12 mouse cellular contexts compared by ENCODE assay signal in genomic region chr5:96037684-96038121, GRCm38 (mm10).
DNase-seq lines count a peak whose midpoint lies in the region; ATAC-seq and TF ChIP-seq lines count a peak whose summit lies in the region.
"Had no signal": no experiment of that assay in that cellular context is flagged by ENCODE, and none has a peak within 500 bp of the region (broad histone marks: within the 10 kb centered on the region; RNA-seq: fewer than 3 reads in every experiment).

No protein-coding gene starts in this region.

- no peaks in the 10 kb centered on the region; the same call in 1 of the 2 replicates for H3K4me1 ChIP-seq in forebrain, embryonic 13.5 days
- 0 out of 2 replicates have a peak, but pooled peaks cover 4% of the 10 kb centered on the region for H3K4me1 ChIP-seq in forebrain, embryonic 12.5 days
- H3K4me1 ChIP-seq in lung, postnatal 0 days (ENCODE audit: insufficient read depth, low read depth, low read length) = no peaks in the 10 kb centered on the region
- no peaks in the 10 kb centered on the region for H3K4me1 ChIP-seq in cerebellum, adult 2 months (ENCODE audit: control insufficient read depth, insufficient read depth, low read length)

- H3K4me3 ChIP-seq in forebrain, embryonic 13.5 days = no peak overlapping the region
- H3K4me3 ChIP-seq in forebrain, embryonic 12.5 days (replicated peaks) = no peak overlapping the region
- H3K4me3 ChIP-seq in lung, postnatal 0 days (ENCODE audit: low read depth, low read length) = no peak overlapping the region
- no peak overlapping the region for H3K4me3 ChIP-seq in cerebellum, adult 2 months (replicated peaks; ENCODE audit: insufficient read depth, low read depth, low read length)

- H3K27ac ChIP-seq in forebrain, embryonic 13.5 days = no peak overlapping the region
- no peak overlapping the region for H3K27ac ChIP-seq in forebrain, embryonic 12.5 days
- H3K27ac ChIP-seq in lung, postnatal 0 days (ENCODE audit: low read length) = no peak overlapping the region
- H3K27ac ChIP-seq in cerebellum, adult 2 months (ENCODE audit: insufficient read depth, low read length) = no peak overlapping the region
- H3K27ac ChIP-seq: liver, embryonic 14.5 days had no signal

- H3K27me3 ChIP-seq in forebrain, embryonic 13.5 days = no peaks in the 10 kb centered on the region
- no peaks in the 10 kb centered on the region for H3K27me3 ChIP-seq in forebrain, embryonic 12.5 days
- H3K27me3 ChIP-seq in lung, postnatal 0 days (replicated peaks; ENCODE audit: insufficient read depth, low read length) = no peaks in the 10 kb centered on the region
- H3K27me3 ChIP-seq in cerebellum, adult 2 months (ENCODE audit: control insufficient read depth, insufficient read depth, low read length) = no peaks in the 10 kb centered on the region

- TF ChIP-seq EP300 in lung, postnatal 0 days (IDR thresholded peaks at IDR 0.05) = no peak

- no peak for TF ChIP-seq CTCF in lung, postnatal 0 days (IDR thresholded peaks at IDR 0.05)
- no peak for TF ChIP-seq CTCF in cerebellum, adult 2 months (IDR thresholded peaks at IDR 0.05; ENCODE audit: borderline replicate concordance, insufficient read depth, low read depth, low read length)

- H3K9ac ChIP-seq in forebrain, embryonic 13.5 days = no peak overlapping the region
- no peak overlapping the region for H3K9ac ChIP-seq in forebrain, embryonic 12.5 days
- H3K9ac ChIP-seq in lung, postnatal 0 days (replicated peaks; ENCODE audit: low read depth) = no peak overlapping the region
- H3K9ac ChIP-seq: liver, embryonic 14.5 days had no signal

- no peak for TF ChIP-seq POLR2A in cerebellum, adult 2 months (IDR thresholded peaks at IDR 0.05; ENCODE audit: borderline replicate concordance, insufficient read depth, low read length)

- DNase-seq in lung, postnatal 0 days (ENCODE audit: low spot score) = peak; percentile 60
- no peak for DNase-seq in lung, adult 18-20 months
- peak; percentile 41 for DNase-seq in forelimb bud, embryonic 11.5 days (ENCODE audit: low read depth, low spot score)
- peak; percentile 29 for DNase-seq in retina, postnatal 1 day
- no peak for DNase-seq in cerebellum, adult 2 months
- DNase-seq in gastrocnemius, adult 18-20 months (ENCODE audit: low spot score) = no peak
- DNase-seq: cerebellum, adult 8-10 months; gastrocnemius, postnatal 25 days; thymus, postnatal 25 days had no signal

- no peak overlapping the region for H3K4me2 ChIP-seq in forebrain, embryonic 13.5 days
- no peak overlapping the region for H3K4me2 ChIP-seq in forebrain, embryonic 12.5 days
- H3K4me2 ChIP-seq in lung, postnatal 0 days (replicated peaks; ENCODE audit: low read depth, low read length) = no peak overlapping the region

- H3K9me3 ChIP-seq in forebrain, embryonic 13.5 days (replicated peaks) = no peaks in the 10 kb centered on the region
- H3K9me3 ChIP-seq in forebrain, embryonic 12.5 days = no peaks in the 10 kb centered on the region
- H3K9me3 ChIP-seq in lung, postnatal 0 days (ENCODE audit: low read length) = no peaks in the 10 kb centered on the region

- ATAC-seq in forebrain, embryonic 13.5 days = peak; percentile 55; the same call in 1 of the 2 replicates
- ATAC-seq in forebrain, embryonic 12.5 days (ENCODE audit: low FRiP score) = no peak
- peak; percentile 56 for ATAC-seq in lung, postnatal 0 days

- WGBS in forebrain, embryonic 13.5 days = 61% methylated on average over 8 of the region's 8 CpGs
- 63% methylated on average over 8 of the region's 8 CpGs for WGBS in forebrain, embryonic 12.5 days
- WGBS in lung, postnatal 0 days = 28% methylated on average over 8 of the region's 8 CpGs
- WGBS in cerebellum, adult 2 months = 14% methylated on average over 8 of the region's 8 CpGs

- no peaks in the 10 kb centered on the region for H3K36me3 ChIP-seq in forebrain, embryonic 13.5 days (ENCODE audit: poor library complexity, severe bottlenecking)
- no peaks in the 10 kb centered on the region for H3K36me3 ChIP-seq in forebrain, embryonic 12.5 days (replicated peaks)
- H3K36me3 ChIP-seq in lung, postnatal 0 days (ENCODE audit: insufficient read depth, low read length) = no peaks in the 10 kb centered on the region

Comparison
In these comparisons a context has a peak if more than half of its experiments do, and no peak if none do; other contexts are left out.
1. DNase-seq: peak in lung, postnatal 0 days (single experiment), forelimb bud, embryonic 11.5 days (single experiment) and retina, postnatal 1 day (single experiment); none in lung, adult 18-20 months (0 of 2), cerebellum, adult 2 months (0 of 2) and gastrocnemius, adult 18-20 months (single experiment).